21 mouse cellular contexts compared by ENCODE assay signal in genomic region chr8:3670388-3670787, GRCm38 (mm10). TPM values are rescaled to one million over a fixed set of nuclear protein-coding genes. Genes with fewer than 3 reads are reported as not detected.
A peak's percentile ranks its signal among the peaks of the same experiment; 100 is the strongest.
DNase-seq lines count a peak whose midpoint lies in the region; ATAC-seq and TF ChIP-seq lines count a peak whose summit lies in the region.
"Had no signal": no experiment of that assay in that cellular context is flagged by ENCODE, and none has a peak within 500 bp of the region (broad histone marks: within the 10 kb centered on the region; RNA-seq: fewer than 3 reads in every experiment).

No protein-coding gene starts in this region.

- no peak for ATAC-seq in liver, embryonic 12.5 days
- ATAC-seq in lung, postnatal 0 days = no peak
- ATAC-seq: intestine, embryonic 15.5 days had no signal

- no peak overlapping the region for H3K9ac ChIP-seq in liver, embryonic 12.5 days
- H3K9ac ChIP-seq in lung, postnatal 0 days (replicated peaks; ENCODE audit: low read depth) = no peak overlapping the region
- H3K9ac ChIP-seq: intestine, embryonic 15.5 days; lung, embryonic 14.5 days; neural tube, embryonic 13.5 days had no signal

- 49% methylated on average over 2 of the region's 2 CpGs for WGBS in liver, embryonic 12.5 days (ENCODE audit: insufficient replicate concordance)
- 68% methylated on average over 2 of the region's 2 CpGs for WGBS in lung, postnatal 0 days

- H3K4me2 ChIP-seq in liver, embryonic 12.5 days = no peak overlapping the region
- H3K4me2 ChIP-seq in lung, postnatal 0 days (replicated peaks; ENCODE audit: low read depth, low read length) = no peak overlapping the region
- H3K4me2 ChIP-seq: intestine, embryonic 15.5 days; lung, embryonic 14.5 days; neural tube, embryonic 13.5 days had no signal

- H3K4me3 ChIP-seq in liver, embryonic 12.5 days = no peak overlapping the region
- no peak overlapping the region for H3K4me3 ChIP-seq in lung, postnatal 0 days (ENCODE audit: low read depth, low read length)
- H3K4me3 ChIP-seq: gastrocnemius, adult 2 months; heart, embryonic 10.5 days; intestine, embryonic 15.5 days; neural tube, embryonic 13.5 days had no signal

- peaks cover 8% of the 10 kb centered on the region for H3K4me1 ChIP-seq in liver, embryonic 12.5 days
- peaks cover 3% of the 10 kb centered on the region; the same call in 1 of the 2 replicates for H3K4me1 ChIP-seq in lung, postnatal 0 days (ENCODE audit: insufficient read depth, low read depth, low read length)
- H3K4me1 ChIP-seq: heart, embryonic 10.5 days; intestine, embryonic 15.5 days had no signal

- no peak overlapping the region for H3K27ac ChIP-seq in liver, embryonic 12.5 days
- H3K27ac ChIP-seq in lung, postnatal 0 days (ENCODE audit: low read length) = no peak overlapping the region
- H3K27ac ChIP-seq: gastrocnemius, adult 2 months; heart, embryonic 10.5 days; intestine, embryonic 15.5 days; neural tube, embryonic 13.5 days had no signal

- TF ChIP-seq EP300 in lung, postnatal 0 days (IDR thresholded peaks at IDR 0.05) = no peak

- no peaks in the 10 kb centered on the region for H3K36me3 ChIP-seq in liver, embryonic 12.5 days
- no peaks in the 10 kb centered on the region for H3K36me3 ChIP-seq in lung, postnatal 0 days (ENCODE audit: insufficient read depth, low read length)
- H3K36me3 ChIP-seq: heart, embryonic 10.5 days; intestine, embryonic 15.5 days; neural tube, embryonic 13.5 days had no signal

- intact Hi-C loops in heart, postnatal 25 days (cut with DNase I) = no loop called here

- no peak for TF ChIP-seq CTCF in lung, postnatal 0 days (IDR thresholded peaks at IDR 0.05)

- peak; percentile 30 for DNase-seq in liver
- peak; percentile 55 for DNase-seq in ES-CJ7 (ENCODE audit: low read depth, low spot score)
- DNase-seq in lung, postnatal 0 days (ENCODE audit: low spot score) = peak; percentile 32
- peak; percentile 50 to 51 for DNase-seq in natural killer cell, adult 2 months (ENCODE audit: low spot score in 2 of 2)
- no peak for DNase-seq in frontal cortex, postnatal 36 days (ENCODE audit: low spot score in 2 of 2)
- no peak for DNase-seq in kidney, adult 18-20 months
- no peak for DNase-seq in heart, postnatal 25 days (ENCODE audit: low spot score)
- DNase-seq: adrenal gland, adult 2 months; cerebellum, postnatal 36 days; gastrocnemius, adult 2 months; heart, postnatal 36 days; kidney, postnatal 10 days; lung, embryonic 14.5 days; midbrain, embryonic 14.5 days had no signal

- no peaks in the 10 kb centered on the region for H3K9me3 ChIP-seq in liver, embryonic 12.5 days (replicated peaks)
- no peaks in the 10 kb centered on the region for H3K9me3 ChIP-seq in lung, postnatal 0 days (ENCODE audit: low read length)
- H3K9me3 ChIP-seq: heart, embryonic 10.5 days; intestine, embryonic 15.5 days; neural tube, embryonic 13.5 days had no signal

- H3K27me3 ChIP-seq in liver, embryonic 12.5 days (replicated peaks) = no peaks in the 10 kb centered on the region; the same call in 1 of the 2 replicates
- no peaks in the 10 kb centered on the region for H3K27me3 ChIP-seq in lung, postnatal 0 days (replicated peaks; ENCODE audit: insufficient read depth, low read length)
- H3K27me3 ChIP-seq: intestine, embryonic 15.5 days; neural tube, embryonic 13.5 days had no signal

RNA-seq across cellular contexts. Expression of gene Fcor, which starts 1.8 kb away (rescaled TPM):
- 2.8 and 3.2 TPM in 2 replicates for polyA plus RNA-seq in liver, embryonic 12.5 days (2016; fragmentation: Nextera tagmentation; extraction: Ambion mirVana)
- 6.9 and 9.1 TPM in 2 replicates for polyA plus RNA-seq in lung, postnatal 0 days (2015; fragmentation: Nextera tagmentation; extraction: Ambion mirVana)
- total RNA-seq in heart, postnatal 25 days (2021) = 1 to 10 TPM in 1 of 2 experiments, not detected in 1; 2.2 TPM
- total RNA-seq: gastrocnemius, adult 2 months had no signal

RNA-seq across cellular contexts. Expression of gene Mcemp1, which starts 4.8 kb away (rescaled TPM):
- polyA plus RNA-seq in liver, embryonic 12.5 days (2016; fragmentation: Nextera tagmentation; extraction: Ambion mirVana) = 0.91 and 0.97 TPM in 2 replicates
- 19.3 and 20.2 TPM in 2 replicates for polyA plus RNA-seq in lung, postnatal 0 days (2015; fragmentation: Nextera tagmentation; extraction: Ambion mirVana)
- under 1 TPM; 0.22 to 0.34 TPM for total RNA-seq in heart, postnatal 25 days (2021)
- total RNA-seq: gastrocnemius, adult 2 months; layer of hippocampus, postnatal 25 days had no signal
- polyA plus RNA-seq: adrenal gland, adult 2 months; C2C12 had no signal

RNA-seq across cellular contexts. Expression of gene Trappc5, which starts 5.7 kb away (rescaled TPM):
- 22.1 and 22.8 TPM in 2 replicates for polyA plus RNA-seq in liver, embryonic 12.5 days (2016; fragmentation: Nextera tagmentation; extraction: Ambion mirVana)
- polyA plus RNA-seq in lung, postnatal 0 days (2015; fragmentation: Nextera tagmentation; extraction: Ambion mirVana) = 29.2 and 30.0 TPM in 2 replicates
- total RNA-seq in heart, postnatal 25 days (2021) = 10 to 100 TPM; 19.1 to 19.3 TPM

RNA-seq across cellular contexts. Expression of gene Retn, which starts 14.8 kb away (rescaled TPM):
- polyA plus RNA-seq in liver, embryonic 12.5 days (2016; fragmentation: Nextera tagmentation; extraction: Ambion mirVana) = 0.14 and 0.20 TPM in 2 replicates
- polyA plus RNA-seq in lung, postnatal 0 days (2015; fragmentation: Nextera tagmentation; extraction: Ambion mirVana) = not detected in 2 replicates
- total RNA-seq in heart, postnatal 25 days (2021) = 1 to 10 TPM in 1 of 2 experiments, under 1 TPM in 1; 0.70 to 3.7 TPM
- polyA plus RNA-seq: C2C12; intestine, embryonic 15.5 days; limb, embryonic 11.5 days; lung, embryonic 14.5 days; midbrain, embryonic 14.5 days had no signal

RNA-seq across cellular contexts. Expression of gene Fcer2a, which starts 23.6 kb away (rescaled TPM):
- 0.07 TPM in 1 of 2 replicates, not detected in the other for polyA plus RNA-seq in liver, embryonic 12.5 days (2016; fragmentation: Nextera tagmentation; extraction: Ambion mirVana)
- polyA plus RNA-seq in lung, postnatal 0 days (2015; fragmentation: Nextera tagmentation; extraction: Ambion mirVana) = 0.14 and 1.2 TPM in 2 replicates
- total RNA-seq in heart, postnatal 25 days (2021) = under 1 TPM; 0.29 to 0.59 TPM
- total RNA-seq: gastrocnemius, adult 2 months; layer of hippocampus, postnatal 25 days had no signal

Comparison
In these comparisons a context has a peak if more than half of its experiments do, and no peak if none do; other contexts are left out.
1. DNase-seq: peak in liver (single experiment), ES-CJ7 (single experiment), lung, postnatal 0 days (single experiment) and natural killer cell, adult 2 months (2 of 2); none in frontal cortex, postnatal 36 days (0 of 2), kidney, adult 18-20 months (single experiment) and heart, postnatal 25 days (single experiment).
2. RNA of gene Mcemp1, which starts 4.8 kb away (polyA plus RNA-seq): 19.3 to 20.2 TPM in lung, postnatal 0 days; 0.91 to 0.97 TPM in liver, embryonic 12.5 days; every median in the first group is over 10 times any median in the second.